Mouse (Mus musculus) kidney, adult 2 months (tissue): ENCODE measurements at regions not wholly inside any gene's neighbourhood (a gene's known extent, or its start where the extent isn't known, plus 50 kb on each side); places are given as distances from the start of the nearest gene placed in this dataset.

Experiments used
- CTCF ChIP-seq: fragments of 200-500 bp; conservative IDR thresholded peaks from 2 replicates; pipeline ENCODE4 v1.5.1; 2011; ENCODE audit warnings: low read depth, mild to moderate bottlenecking, control low read depth, low read length, moderate library complexity, mixed read lengths; ENCODE audit not compliant: insufficient read depth, insufficient read length
- POLR2A ChIP-seq: fragments of 200-500 bp; IDR thresholded peaks from one replicate; pipeline ENCODE4 v1.6.1; 2011; ENCODE audit warnings: low read depth, low read length, control low read depth

DNA sequence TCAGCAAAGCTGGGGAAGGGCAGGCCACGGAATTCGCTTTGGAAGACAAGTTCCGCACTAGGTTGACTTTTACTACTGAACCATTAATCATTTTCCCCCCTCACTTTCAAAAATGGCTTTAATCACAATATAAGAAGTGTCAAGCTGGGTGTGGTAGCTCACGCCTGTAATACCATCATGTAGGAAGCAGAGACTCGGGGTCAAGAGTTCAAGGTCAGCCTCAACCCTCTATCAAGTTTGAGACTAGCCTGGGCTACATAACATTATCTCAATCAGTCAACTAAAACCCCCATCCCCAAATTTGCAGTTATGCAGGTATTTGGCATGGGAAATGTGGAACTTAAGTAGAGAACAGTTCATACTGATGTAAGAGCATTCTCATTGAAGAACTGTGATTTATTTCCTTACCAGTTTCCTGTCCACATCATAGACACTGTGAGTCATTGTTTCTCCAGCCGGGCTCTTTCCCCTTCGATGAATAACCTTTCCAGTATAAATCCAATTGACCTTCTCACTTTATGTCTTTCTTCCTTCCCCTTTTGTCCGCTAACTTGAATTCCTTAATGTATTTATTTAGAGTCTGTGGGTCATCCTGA is 308.6 kb downstream of the Gja1 start:
- TF ChIP-seq CTCF (no peak), POLR2A (no peak)
